Mouse (Mus musculus): Measurements from ENCODE around the gene Phip. TPM values are rescaled to one million over a fixed set of nuclear protein-coding genes. Genes with fewer than 3 reads are reported as not detected.

The Phip gene
- polyA plus RNA-seq, 1 experiment from 2014 or later: 124 TPM

GRCm38 (mm10) chr9:82861316-82861715 is 114.0 kb downstream of the Phip start:
- Histone ChIP-seq H3K27ac (ENCODE audit: low read depth, low read length) (no peak overlapping the region), H3K36me3 (ENCODE audit: control insufficient read depth, insufficient read depth, low read length) (no peaks in the 10 kb centered on the region), H3K9ac (ENCODE audit: low read length) (no peak overlapping the region), H3K27me3 (ENCODE audit: control insufficient read depth, insufficient read depth, low read length) (no peaks in the 10 kb centered on the region), H3K4me2 (ENCODE audit: low read depth) (no peak overlapping the region), H3K4me1 (ENCODE audit: control insufficient read depth, insufficient read depth, low read length) (no peaks in the 10 kb centered on the region), H3K9me3 (ENCODE audit: control insufficient read depth, low read length) (no peaks in the 10 kb centered on the region), H3K4me3 (ENCODE audit: low read depth, low read length) (no peak overlapping the region)
- DNase-seq (ENCODE audit: low spot score) (no peak), ATAC-seq (ENCODE audit: insufficient read depth, low FRiP score, low TSS enrichment) (no peak)
- WGBS: 92% methylated on average over 4 of the region's 4 CpGs

GRCm38 (mm10) chr9:82860805-82861204 is 114.5 kb downstream of the Phip start:
- Histone ChIP-seq H3K4me3 (ENCODE audit: low read depth, low read length) (no peak overlapping the region), H3K4me2 (ENCODE audit: low read depth) (no peak overlapping the region), H3K9me3 (ENCODE audit: control insufficient read depth, low read length) (no peaks in the 10 kb centered on the region), H3K27me3 (ENCODE audit: control insufficient read depth, insufficient read depth, low read length) (no peaks in the 10 kb centered on the region), H3K36me3 (ENCODE audit: control insufficient read depth, insufficient read depth, low read length) (no peaks in the 10 kb centered on the region), H3K27ac (ENCODE audit: low read depth, low read length) (no peak overlapping the region), H3K4me1 (ENCODE audit: control insufficient read depth, insufficient read depth, low read length) (no peaks in the 10 kb centered on the region), H3K9ac (ENCODE audit: low read length) (no peak overlapping the region)
- no peak for ATAC-seq (ENCODE audit: insufficient read depth, low FRiP score, low TSS enrichment)
- WGBS: 93% methylated on average over 2 of the region's 2 CpGs
- DNase-seq (ENCODE audit: low spot score): no peak

GRCm38 (mm10) chr9:82856241-82856640 is 119.1 kb downstream of the Phip start:
- Histone ChIP-seq H3K4me2 (ENCODE audit: low read depth) (no peak overlapping the region), H3K9ac (ENCODE audit: low read length) (no peak overlapping the region), H3K4me3 (ENCODE audit: low read depth, low read length) (no peak overlapping the region), H3K36me3 (ENCODE audit: control insufficient read depth, insufficient read depth, low read length) (no peaks in the 10 kb centered on the region), H3K4me1 (ENCODE audit: control insufficient read depth, insufficient read depth, low read length) (no peaks in the 10 kb centered on the region), H3K27me3 (ENCODE audit: control insufficient read depth, insufficient read depth, low read length) (no peaks in the 10 kb centered on the region), H3K27ac (ENCODE audit: low read depth, low read length) (no peak overlapping the region), H3K9me3 (ENCODE audit: control insufficient read depth, low read length) (no peaks in the 10 kb centered on the region)
- ATAC-seq (ENCODE audit: insufficient read depth, low FRiP score, low TSS enrichment): no peak
- no peak for DNase-seq (ENCODE audit: low spot score)
- 88% methylated on average over 4 of the region's 4 CpGs for WGBS

- 34% methylated on average over 3 of the region's 3 CpGs for WGBS
- H3K9ac ChIP-seq (ENCODE audit: low read length): no peak overlapping the region
- H3K36me3 ChIP-seq (ENCODE audit: control insufficient read depth, insufficient read depth, low read length): no peaks in the 10 kb centered on the region
- H3K4me1 ChIP-seq (ENCODE audit: control insufficient read depth, insufficient read depth, low read length): no peaks in the 10 kb centered on the region
- no peaks in the 10 kb centered on the region for H3K9me3 ChIP-seq (ENCODE audit: control insufficient read depth, low read length)
- no peak overlapping the region for H3K4me2 ChIP-seq (ENCODE audit: low read depth)
- H3K4me3 ChIP-seq (ENCODE audit: low read depth, low read length): no peak overlapping the region
- H3K27me3 ChIP-seq (ENCODE audit: control insufficient read depth, insufficient read depth, low read length): no peaks in the 10 kb centered on the region
- no peak overlapping the region for H3K27ac ChIP-seq (ENCODE audit: low read depth, low read length)
- ATAC-seq (ENCODE audit: insufficient read depth, low FRiP score, low TSS enrichment): peak; percentile 21; the same call in 1 of the 2 replicates
- DNase-seq (ENCODE audit: low spot score): no peak
These were observed 120.2 kb downstream of the Phip start for GRCm38 (mm10) chr9:82854973-82855614.

- Histone ChIP-seq H3K27ac (ENCODE audit: low read depth, low read length) (no peak overlapping the region), H3K4me2 (ENCODE audit: low read depth) (no peak overlapping the region), H3K9me3 (ENCODE audit: control insufficient read depth, low read length) (no peaks in the 10 kb centered on the region), H3K4me3 (ENCODE audit: low read depth, low read length) (no peak overlapping the region), H3K9ac (ENCODE audit: low read length) (no peak overlapping the region), H3K4me1 (ENCODE audit: control insufficient read depth, insufficient read depth, low read length) (no peaks in the 10 kb centered on the region), H3K27me3 (ENCODE audit: control insufficient read depth, insufficient read depth, low read length) (no peaks in the 10 kb centered on the region), H3K36me3 (ENCODE audit: control insufficient read depth, insufficient read depth, low read length) (no peaks in the 10 kb centered on the region)
- 57% methylated on average over 2 of the region's 2 CpGs for WGBS
- peak; percentile 40; the same call in 1 of the 2 replicates for ATAC-seq (ENCODE audit: insufficient read depth, low FRiP score, low TSS enrichment)
- DNase-seq (ENCODE audit: low spot score): no peak
These were observed 121.3 kb downstream of the Phip start for GRCm38 (mm10) chr9:82854040-82854439.

GRCm38 (mm10) chr9:82842671-82843070 is 132.6 kb downstream of the Phip start:
- no peaks in the 10 kb centered on the region for H3K9me3 ChIP-seq (ENCODE audit: control insufficient read depth, low read length)
- no peak overlapping the region for H3K9ac ChIP-seq (ENCODE audit: low read length)
- H3K27me3 ChIP-seq (ENCODE audit: control insufficient read depth, insufficient read depth, low read length): no peaks in the 10 kb centered on the region
- DNase-seq (ENCODE audit: low spot score): no peak
- no peak overlapping the region for H3K27ac ChIP-seq (ENCODE audit: low read depth, low read length)
- H3K36me3 ChIP-seq (ENCODE audit: control insufficient read depth, insufficient read depth, low read length): no peaks in the 10 kb centered on the region; the same call in 1 of the 2 replicates
- no peak overlapping the region for H3K4me2 ChIP-seq (ENCODE audit: low read depth)
- H3K4me1 ChIP-seq (ENCODE audit: control insufficient read depth, insufficient read depth, low read length): no peaks in the 10 kb centered on the region
- no peak for ATAC-seq (ENCODE audit: insufficient read depth, low FRiP score, low TSS enrichment)
- no peak overlapping the region for H3K4me3 ChIP-seq (ENCODE audit: low read depth, low read length)
- 95% methylated on average over 4 of the region's 4 CpGs for WGBS

GRCm38 (mm10) chr9:82835921-82836320 is 139.4 kb downstream of the Phip start:
- H3K9ac ChIP-seq (ENCODE audit: low read length): no peak overlapping the region
- H3K27me3 ChIP-seq (ENCODE audit: control insufficient read depth, insufficient read depth, low read length): no peaks in the 10 kb centered on the region
- WGBS: 71% methylated on average over 6 of the region's 6 CpGs
- ATAC-seq (ENCODE audit: insufficient read depth, low FRiP score, low TSS enrichment) (no peak), DNase-seq (ENCODE audit: low spot score) (no peak)
- H3K27ac ChIP-seq (ENCODE audit: low read depth, low read length): no peak overlapping the region
- H3K9me3 ChIP-seq (ENCODE audit: control insufficient read depth, low read length): no peaks in the 10 kb centered on the region
- H3K4me2 ChIP-seq (ENCODE audit: low read depth): no peak overlapping the region
- H3K36me3 ChIP-seq (ENCODE audit: control insufficient read depth, insufficient read depth, low read length): no peaks in the 10 kb centered on the region; the same call in 1 of the 2 replicates
- H3K4me1 ChIP-seq (ENCODE audit: control insufficient read depth, insufficient read depth, low read length): no peaks in the 10 kb centered on the region
- H3K4me3 ChIP-seq (ENCODE audit: low read depth, low read length): no peak overlapping the region

- Histone ChIP-seq H3K4me1 (ENCODE audit: control insufficient read depth, insufficient read depth, low read length) (no peaks in the 10 kb centered on the region), H3K27ac (ENCODE audit: low read depth, low read length) (no peak overlapping the region), H3K4me3 (ENCODE audit: low read depth, low read length) (no peak overlapping the region), H3K27me3 (ENCODE audit: control insufficient read depth, insufficient read depth, low read length) (no peaks in the 10 kb centered on the region), H3K9me3 (ENCODE audit: control insufficient read depth, low read length) (no peaks in the 10 kb centered on the region), H3K36me3 (ENCODE audit: control insufficient read depth, insufficient read depth, low read length) (no peaks in the 10 kb centered on the region), H3K4me2 (ENCODE audit: low read depth) (no peak overlapping the region), H3K9ac (ENCODE audit: low read length) (no peak overlapping the region)
- DNase-seq (ENCODE audit: low spot score): no peak
- ATAC-seq (ENCODE audit: insufficient read depth, low FRiP score, low TSS enrichment): no peak
- 77% methylated on average over 4 of the region's 4 CpGs for WGBS
These were observed 143.4 kb downstream of the Phip start for GRCm38 (mm10) chr9:82831891-82832290.

GRCm38 (mm10) chr9:82829693-82830430 is 145.5 kb downstream of the Phip start:
- ATAC-seq (ENCODE audit: insufficient read depth, low FRiP score, low TSS enrichment): peak; percentile 92
- H3K4me3 ChIP-seq (ENCODE audit: low read depth, low read length): peak overlapping the region; percentile 71
- under 1% methylated on average over 65 of the region's 65 CpGs for WGBS

More at GRCm38 (mm10) chr9:82829693-82830430, 145.5 kb downstream of the Phip start:
- H3K27ac ChIP-seq (ENCODE audit: low read depth, low read length): peak overlapping the region; percentile 86
- H3K9ac ChIP-seq (ENCODE audit: low read length): peak overlapping the region; percentile 83
- H3K9me3 ChIP-seq (ENCODE audit: control insufficient read depth, low read length): no peaks in the 10 kb centered on the region
- peak; percentile 94 for DNase-seq (ENCODE audit: low spot score)
- no peaks in the 10 kb centered on the region for H3K36me3 ChIP-seq (ENCODE audit: control insufficient read depth, insufficient read depth, low read length)
- no peaks in the 10 kb centered on the region for H3K27me3 ChIP-seq (ENCODE audit: control insufficient read depth, insufficient read depth, low read length)
- no peaks in the 10 kb centered on the region for H3K4me1 ChIP-seq (ENCODE audit: control insufficient read depth, insufficient read depth, low read length)
- peak overlapping the region; percentile 45 for H3K4me2 ChIP-seq (ENCODE audit: low read depth)

Measured in neural tube, embryonic 11.5 days (tissue).